Comparison of ENCODE assay signal across 8 mouse cellular contexts in genomic region chr8:46470792-46471781, GRCm38 (mm10). TPM values are rescaled to one million over a fixed set of nuclear protein-coding genes. Genes with fewer than 3 reads are reported as not detected.
DNase-seq lines count a peak whose midpoint lies in the region; ATAC-seq and TF ChIP-seq lines count a peak whose summit lies in the region.

Acsl1 (plus strand) TSS chr8:46471037.

- H3K4me3 ChIP-seq in CH12.LX (replicated peaks in 1 of 3; ENCODE audit: low read depth in 2 of 3, low read length in 2 of 3, poor library complexity in 1 of 3), result peak within 1 kb of the TSS; percentile 82 to 92 (median 86)
- peak within 1 kb of the TSS; percentile 78 for H3K4me3 ChIP-seq in forebrain, embryonic 11.5 days (ENCODE audit: low read depth, low read length)
- peak within 1 kb of the TSS; percentile 96 for H3K4me3 ChIP-seq in heart, embryonic 16.5 days (ENCODE audit: low read length)
- H3K4me3 ChIP-seq in liver, embryonic 15.5 days (replicated peaks), result peak within 1 kb of the TSS; percentile 97
- H3K4me3 ChIP-seq in neural tube, embryonic 14.5 days (ENCODE audit: low read depth, low read length), result peak within 1 kb of the TSS; percentile 89

- peak; percentile 96 for ATAC-seq in forebrain, embryonic 11.5 days (replicated peaks; ENCODE audit: low FRiP score)
- ATAC-seq in heart, embryonic 16.5 days (replicated peaks; ENCODE audit: extremely low read depth, insufficient read depth, low FRiP score), result peak; percentile 95
- ATAC-seq in liver, embryonic 15.5 days (ENCODE audit: insufficient read depth), result peak; percentile 88
- ATAC-seq in neural tube, embryonic 14.5 days (ENCODE audit: low read depth), result peak; percentile 96

- DNase-seq in CH12.LX (ENCODE audit: extremely low read depth), result peak; percentile 98
- peak; percentile 98 for DNase-seq in c-Kit-positive CD71-negative TER-119-negative erythroid progenitor cells, embryonic 14.5 days (ENCODE audit: low read depth)
- peak; percentile 99 for DNase-seq in forebrain, embryonic 11.5 days (ENCODE audit: low spot score)
- peak; percentile 99 to 100 for DNase-seq in kidney, postnatal 36 days
- peak; percentile 100 for DNase-seq in testis, postnatal 10 days (ENCODE audit: low spot score)

- no peaks in the 10 kb centered on the region; the same call in 1 of the 2 replicates for H3K79me2 ChIP-seq in CH12.LX (replicated peaks; ENCODE audit: control insufficient read depth, extremely low read depth, insufficient read depth, poor library complexity, severe bottlenecking)

- H3K4me2 ChIP-seq in CH12.LX (ENCODE audit: insufficient read depth, low read depth, poor library complexity, severe bottlenecking), result peak within 1 kb of the TSS; percentile 90
- H3K4me2 ChIP-seq in forebrain, embryonic 11.5 days (ENCODE audit: low read depth, low read length, severe bottlenecking), result peak within 1 kb of the TSS; percentile 86
- H3K4me2 ChIP-seq in heart, embryonic 16.5 days (ENCODE audit: low read depth, low read length), result peak within 1 kb of the TSS; percentile 92
- peak within 1 kb of the TSS; percentile 95 for H3K4me2 ChIP-seq in liver, embryonic 15.5 days
- peak within 1 kb of the TSS; percentile 78 for H3K4me2 ChIP-seq in neural tube, embryonic 14.5 days (ENCODE audit: low read depth, low read length)

- TF ChIP-seq EP300 in CH12.LX (IDR thresholded peaks at IDR 0.05; ENCODE audit: low read length), result no peak

- under 1% methylated on average over 94 of the region's 106 CpGs for WGBS in forebrain, embryonic 11.5 days
- under 1% methylated on average over 101 of the region's 106 CpGs for WGBS in heart, embryonic 16.5 days
- WGBS in liver, embryonic 15.5 days (ENCODE audit: insufficient replicate concordance), result under 1% methylated on average over 104 of the region's 106 CpGs
- WGBS in neural tube, embryonic 14.5 days, result under 1% methylated on average over 87 of the region's 106 CpGs

- no peak for TF ChIP-seq CTCF in CH12.LX (conservative IDR thresholded peaks at IDR 0.05 in 1 of 2, IDR thresholded peaks at IDR 0.05 in 1 of 2; ENCODE audit: low read depth in 2 of 2, low read length in 2 of 2)

- peaks cover 3 to 48% of the 10 kb centered on the region in 2 experiments for H3K4me1 ChIP-seq in CH12.LX (ENCODE audit: control insufficient read depth in 1 of 2, insufficient read depth in 2 of 2)
- H3K4me1 ChIP-seq in forebrain, embryonic 11.5 days (replicated peaks; ENCODE audit: control insufficient read depth, insufficient read depth, low read length), result no peaks in the 10 kb centered on the region; the same call in 1 of the 2 replicates
- H3K4me1 ChIP-seq in heart, embryonic 16.5 days (ENCODE audit: control insufficient read depth, insufficient read depth, low read length), result peaks cover 12% of the 10 kb centered on the region
- peaks cover 49% of the 10 kb centered on the region for H3K4me1 ChIP-seq in liver, embryonic 15.5 days (replicated peaks)
- peaks cover 9% of the 10 kb centered on the region; the same call in 1 of the 2 replicates for H3K4me1 ChIP-seq in neural tube, embryonic 14.5 days (ENCODE audit: control insufficient read depth, insufficient read depth, low read length)

- TF ChIP-seq POLR2A in CH12.LX (IDR thresholded peaks at IDR 0.05; ENCODE audit: low read depth, low read length), result peak; percentile 62

- H3K36me3 ChIP-seq in CH12.LX (replicated peaks in 1 of 2; ENCODE audit: control insufficient read depth in 1 of 2, insufficient read depth in 1 of 2, low read length in 1 of 2), result peaks cover 0 to 16% of the 10 kb centered on the region in 2 experiments
- H3K36me3 ChIP-seq in forebrain, embryonic 11.5 days (ENCODE audit: control insufficient read depth, insufficient read depth, low read length), result no peaks in the 10 kb centered on the region
- H3K36me3 ChIP-seq in heart, embryonic 16.5 days (ENCODE audit: control insufficient read depth, insufficient read depth), result no peaks in the 10 kb centered on the region
- peaks cover 17% of the 10 kb centered on the region for H3K36me3 ChIP-seq in liver, embryonic 15.5 days (replicated peaks)
- H3K36me3 ChIP-seq in neural tube, embryonic 14.5 days (ENCODE audit: control insufficient read depth, insufficient read depth, low read length), result no peaks in the 10 kb centered on the region

- H3K9ac ChIP-seq in CH12.LX (ENCODE audit: insufficient read depth, low read depth), result peak within 1 kb of the TSS; percentile 60
- peak within 1 kb of the TSS; percentile 67 for H3K9ac ChIP-seq in forebrain, embryonic 11.5 days (ENCODE audit: low read length)
- H3K9ac ChIP-seq in heart, embryonic 16.5 days (ENCODE audit: low read length), result peak within 1 kb of the TSS; percentile 95
- H3K9ac ChIP-seq in liver, embryonic 15.5 days, result peak within 1 kb of the TSS; percentile 97
- peak within 1 kb of the TSS; percentile 81 for H3K9ac ChIP-seq in neural tube, embryonic 14.5 days (replicated peaks; ENCODE audit: low read depth, low read length)

- dilution Hi-C loops in CH12.LX (cut with MboI; ENCODE audit: extremely low pct_ligation_motif_present, extremely low pct_unique_long_range_greater_than_20kb, low sequenced_read_pairs), result no loop called here

- no peak within 1 kb of the TSS for H3K27ac ChIP-seq in CH12.LX (ENCODE audit: insufficient read depth, low read depth)
- H3K27ac ChIP-seq in forebrain, embryonic 11.5 days (ENCODE audit: low read depth, low read length), result no peak within 1 kb of the TSS
- peak within 1 kb of the TSS; percentile 93 for H3K27ac ChIP-seq in heart, embryonic 16.5 days (ENCODE audit: low read length)
- H3K27ac ChIP-seq in liver, embryonic 15.5 days (replicated peaks), result peak within 1 kb of the TSS; percentile 90
- H3K27ac ChIP-seq in neural tube, embryonic 14.5 days (ENCODE audit: low read depth, low read length), result peak within 1 kb of the TSS; percentile 85

- no peak for TF ChIP-seq RAD21 in CH12.LX (IDR thresholded peaks at IDR 0.05; ENCODE audit: low read depth, low read length)

- in situ Hi-C loops in CH12.LX (cut with MboI; ENCODE audit: low pct_ligation_motif_present, low pct_unique_long_range_greater_than_20kb, low sequenced_read_pairs), result no loop called here

- H3K27me3 ChIP-seq in CH12.LX (replicated peaks), result no peaks in the 10 kb centered on the region
- no peaks in the 10 kb centered on the region; the same call in 1 of the 2 replicates for H3K27me3 ChIP-seq in forebrain, embryonic 11.5 days (ENCODE audit: control insufficient read depth, insufficient read depth, low read length)
- no peaks in the 10 kb centered on the region for H3K27me3 ChIP-seq in heart, embryonic 16.5 days (ENCODE audit: control insufficient read depth, insufficient read depth, low read length)
- H3K27me3 ChIP-seq in liver, embryonic 15.5 days, result no peaks in the 10 kb centered on the region
- no peaks in the 10 kb centered on the region for H3K27me3 ChIP-seq in neural tube, embryonic 14.5 days (ENCODE audit: control insufficient read depth, insufficient read depth, low read length)

- H3K9me3 ChIP-seq in CH12.LX (replicated peaks; ENCODE audit: low read length), result no peaks in the 10 kb centered on the region
- no peaks in the 10 kb centered on the region for H3K9me3 ChIP-seq in forebrain, embryonic 11.5 days (ENCODE audit: control insufficient read depth, low read length)
- no peaks in the 10 kb centered on the region for H3K9me3 ChIP-seq in heart, embryonic 16.5 days (replicated peaks; ENCODE audit: control insufficient read depth, low read length)
- no peaks in the 10 kb centered on the region for H3K9me3 ChIP-seq in liver, embryonic 15.5 days (replicated peaks)
- no peaks in the 10 kb centered on the region for H3K9me3 ChIP-seq in neural tube, embryonic 14.5 days (ENCODE audit: control insufficient read depth, low read length)

TF ChIP-seq in CH12.LX, 34 proteins besides CTCF, POLR2A, EP300 and RAD21:
- no peak for TF ChIP-seq USF2 (conservative IDR thresholded peaks at IDR 0.05; ENCODE audit: low read depth, low read length)
- TF ChIP-seq ELF1 (IDR thresholded peaks at IDR 0.05; ENCODE audit: low read depth, low read length), result 0 out of 2 replicates have a peak, but pooled peaks have one; percentile 33
- peak; percentile 60 for TF ChIP-seq CHD2 (IDR thresholded peaks at IDR 0.05; ENCODE audit: low read length)
- peak; percentile 23; the same call in 1 of the 2 replicates for TF ChIP-seq TCF12 (IDR thresholded peaks at IDR 0.05; ENCODE audit: low read depth, low read length)
- TF ChIP-seq SIN3A (IDR thresholded peaks at IDR 0.05; ENCODE audit: low read length), result peak; percentile 63; the same call in 1 of the 2 replicates
- TF ChIP-seq NRF1 (IDR thresholded peaks at IDR 0.05; ENCODE audit: low read depth, low read length), result 0 out of 2 replicates have a peak, but pooled peaks have one; percentile 2
- no peak for TF ChIP-seq ZKSCAN1 (IDR thresholded peaks at IDR 0.05; ENCODE audit: borderline replicate concordance, low read depth, low read length)
- TF ChIP-seq UBTF (IDR thresholded peaks at IDR 0.05; ENCODE audit: low read depth, low read length), result peak; percentile 95
- TF ChIP-seq MAX (IDR thresholded peaks at IDR 0.05; ENCODE audit: low read length), result peak; percentile 10; the same call in 1 of the 2 replicates
- peak; percentile 70 for TF ChIP-seq MXI1 (IDR thresholded peaks at IDR 0.05; ENCODE audit: low read depth, low read length)
- peak; percentile 68 for TF ChIP-seq BHLHE40 (IDR thresholded peaks at IDR 0.05; ENCODE audit: low read depth, low read length)
- TF ChIP-seq MEF2A (IDR thresholded peaks at IDR 0.05; ENCODE audit: borderline replicate concordance, low read depth, low read length), result no peak
- peak; percentile 45 for TF ChIP-seq NELFE (IDR thresholded peaks at IDR 0.05; ENCODE audit: low read depth, low read length)
TF ChIP-seq in CH12.LX: peak in this region for 10.

RNA-seq across cellular contexts. Expression of gene Acsl1, which starts in this region (rescaled TPM):
- total RNA-seq in CH12.LX (2012; rRNA removed), result 8.7 and 11.2 TPM in 2 replicates
- total RNA-seq in CH12.LX (2014; rRNA removed), result 19.5 and 20.6 TPM in 2 replicates
- polyA plus RNA-seq in CH12.LX (2012; ENCODE audit: insufficient read length, low read depth), result 24.3 and 27.9 TPM in 2 replicates
- polyA plus RNA-seq in forebrain, embryonic 11.5 days (2014; fragmentation: Nextera tagmentation; extraction: Ambion mirVana), result 6.2 and 6.7 TPM in 2 replicates
- 88.1 and 94.7 TPM in 2 replicates for polyA plus RNA-seq in heart, embryonic 16.5 days (2015; fragmentation: Nextera tagmentation; extraction: Ambion mirVana)
- 106 and 125 TPM in 2 replicates for polyA plus RNA-seq in liver, embryonic 15.5 days (2015; fragmentation: Nextera tagmentation; extraction: Ambion mirVana)
- 19.9 and 21.8 TPM in 2 replicates for polyA plus RNA-seq in neural tube, embryonic 14.5 days (2014; fragmentation: Nextera tagmentation; extraction: Ambion mirVana)

Comparison
In these comparisons a context has a peak if more than half of its experiments do, and no peak if none do; other contexts are left out.
1. H3K27ac ChIP-seq: peak in heart, embryonic 16.5 days (single experiment), liver, embryonic 15.5 days (single experiment) and neural tube, embryonic 14.5 days (single experiment); none in CH12.LX (single experiment) and forebrain, embryonic 11.5 days (single experiment).
2. Peak in every context shown above with its lines, with median percentiles within 50 percentile points of each other: DNase-seq, H3K4me2 ChIP-seq, H3K4me3 ChIP-seq, H3K9ac ChIP-seq and ATAC-seq.